Mouse (Mus musculus) intestine, embryonic 16.5 days (tissue): ENCODE measurements around the gene 3110082I17Rik. TPM values are rescaled to one million over a fixed set of nuclear protein-coding genes. Genes with fewer than 3 reads are reported as not detected.

Experiments
- ATAC-seq: fragments of 200-750 bp; cut with Nextera tagmentation; 2 replicates; pipeline ENCODE4 v1.8.0; 2017; ENCODE audit warnings: moderate TSS enrichment, moderate library complexity
- H3K27ac ChIP-seq: fragments of 300-500 bp; sonication (generic); 2 replicates; pipeline ENCODE4 v1.5.1; 2014; ENCODE audit warnings: mild to moderate bottlenecking, low read length
- H3K27me3 ChIP-seq: fragments of 300-500 bp; sonication (generic); replicated peaks from 2 replicates; pipeline ENCODE4 v1.6.1; 2014; ENCODE audit warnings: low read length, control low read depth, mixed read lengths; ENCODE audit not compliant: control insufficient read depth, insufficient read depth
- H3K36me3 ChIP-seq: fragments of 300-500 bp; sonication (generic); 2 replicates; pipeline ENCODE4 v1.6.1; 2014; ENCODE audit warnings: low read length, control low read depth; ENCODE audit not compliant: control insufficient read depth, insufficient read depth
- H3K4me1 ChIP-seq: fragments of 300-500 bp; sonication (generic); 2 replicates; pipeline ENCODE4 v1.6.1; 2014; ENCODE audit warnings: low read length, control low read depth, mixed read lengths; ENCODE audit not compliant: control insufficient read depth, insufficient read depth
- H3K4me2 ChIP-seq: fragments of 300-500 bp; sonication (generic); 2 replicates; pipeline ENCODE4 v1.6.1; 2014; ENCODE audit warnings: low read depth, low read length, control low read depth
- H3K4me3 ChIP-seq: fragments of 300-500 bp; sonication (generic); 2 replicates; pipeline ENCODE4 v1.5.1; 2014; ENCODE audit warnings: mild to moderate bottlenecking, low read length
- H3K9ac ChIP-seq: fragments of 300-500 bp; sonication (generic); 2 replicates; pipeline ENCODE4 v1.6.1; 2014; ENCODE audit warnings: low read depth, low read length
- H3K9me3 ChIP-seq: fragments of 300-500 bp; sonication (generic); 2 replicates; pipeline ENCODE4 v1.6.1; 2016; ENCODE audit warnings: low read length, control low read depth; ENCODE audit not compliant: control insufficient read depth
- WGBS: fragments of 180-500 bp; shearing (Covaris S2); extraction: QIAGEN DNeasy Blood & Tissue Kit; methylation state at CpG from one replicate; pipeline ENCODE4 v1.1.7; 2014; 5-methylcytosine and 5-hydroxymethylcytosine counted together
- microRNA counts: library from miRNA; unstranded; fragments of <30 nt; microRNA quantifications from one replicate; lab custom pipeline; 2016
- microRNA-seq: library from miRNA; unstranded; fragments of <30 nt; microRNA quantifications from one replicate; pipeline ENCODE4, GENCODE M21; 2016
- polyA plus RNA-seq: library from polyadenylated mRNA; unstranded; fragments of >200 nt; fragmentation: Nextera tagmentation; extraction: Ambion mirVana; gene quantifications from 2 replicates; pipeline ENCODE4 v1.2.1, GENCODE M21; 2015

Gene 3110082I17Rik
- polyA plus RNA-seq, 1 experiment from 2014 or later, result 35.5 TPM

GRCm38 (mm10) chr5:139314941-139315642, 145.2 kb downstream of the 3110082I17Rik start:
- Histone ChIP-seq H3K9ac (0 out of 2 replicates have a peak overlapping the region, but pooled peaks have one; percentile 12), H3K9me3 (no peaks in the 10 kb centered on the region), H3K4me2 (no peak overlapping the region), H3K27me3 (no peaks in the 10 kb centered on the region), H3K36me3 (no peaks in the 10 kb centered on the region), H3K4me3 (no peak overlapping the region), H3K27ac (peak overlapping the region; percentile 45; the same call in 1 of the 2 replicates), H3K4me1 (peaks cover 29% of the 10 kb centered on the region)
- ATAC-seq, result no peak
- WGBS, result 77% methylated on average over 12 of the region's 12 CpGs

- Histone ChIP-seq H3K36me3 (no peaks in the 10 kb centered on the region), H3K9ac (no peak overlapping the region), H3K4me1 (peaks cover 23% of the 10 kb centered on the region), H3K27ac (no peak overlapping the region), H3K9me3 (no peaks in the 10 kb centered on the region), H3K27me3 (no peaks in the 10 kb centered on the region), H3K4me3 (no peak overlapping the region), H3K4me2 (no peak overlapping the region)
- WGBS, result 67% methylated on average over 9 of the region's 9 CpGs
- no peak for ATAC-seq
Measured at GRCm38 (mm10) chr5:139313536-139313935, 146.8 kb downstream of the 3110082I17Rik start.

GRCm38 (mm10) chr5:139311822-139312221, 148.5 kb downstream of the 3110082I17Rik start:
- Histone ChIP-seq H3K27me3 (no peaks in the 10 kb centered on the region), H3K27ac (no peak overlapping the region), H3K4me2 (no peak overlapping the region), H3K4me3 (no peak overlapping the region), H3K4me1 (peaks cover 14% of the 10 kb centered on the region), H3K9ac (no peak overlapping the region), H3K36me3 (no peaks in the 10 kb centered on the region), H3K9me3 (no peaks in the 10 kb centered on the region)
- WGBS, result 88% methylated on average over 9 of the region's 9 CpGs
- ATAC-seq, result no peak

GRCm38 (mm10) chr5:139310477-139310876, 149.8 kb downstream of the 3110082I17Rik start:
- WGBS, result 87% methylated on average over 4 of the region's 4 CpGs
- ATAC-seq, result no peak
- no peaks in the 10 kb centered on the region for H3K36me3 ChIP-seq

GRCm38 (mm10) chr5:139309946-139310345, 150.4 kb downstream of the 3110082I17Rik start:
- Histone ChIP-seq H3K36me3 (no peaks in the 10 kb centered on the region), H3K4me2 (no peak overlapping the region), H3K9me3 (no peaks in the 10 kb centered on the region), H3K27me3 (no peaks in the 10 kb centered on the region), H3K4me3 (no peak overlapping the region), H3K9ac (no peak overlapping the region), H3K4me1 (peaks cover 8% of the 10 kb centered on the region), H3K27ac (no peak overlapping the region)
- 64% methylated on average over 3 of the region's 3 CpGs for WGBS
- 0 out of 2 replicates have a peak, but pooled peaks have one; percentile 39 for ATAC-seq

More at GRCm38 (mm10) chr5:139310477-139310876, 149.8 kb downstream of the 3110082I17Rik start:
- peaks cover 11% of the 10 kb centered on the region for H3K4me1 ChIP-seq
- H3K4me2 ChIP-seq, result no peak overlapping the region
- no peak overlapping the region for H3K4me3 ChIP-seq
- H3K9ac ChIP-seq, result no peak overlapping the region
- no peaks in the 10 kb centered on the region for H3K9me3 ChIP-seq
- no peak overlapping the region for H3K27ac ChIP-seq
- no peaks in the 10 kb centered on the region for H3K27me3 ChIP-seq

MicroRNA genes within 50 kb of the gene (microRNA counts, 519-probe panel; counts per million panel counts)
- microRNA mmu-miR-339-3p (lab: Ali Mortazavi, UCI), result 35.7 counts per million
- microRNA mmu-miR-339-5p (lab: Ali Mortazavi, UCI), result 35.7 counts per million

Small RNAs within 50 kb of the gene (microRNA-seq; reads per million reads assigned to microRNA genes)
- 437 reads per million, percentile 66 among the genes with 10 or more reads in this experiment for gene Mir339

Other genes with a start within 250 kb of the 3110082I17Rik start
- 136 and 143 TPM in 2 replicates for gene Get4, start 208.2 kb downstream of the 3110082I17Rik start, polyA plus RNA-seq
- 5.3 and 6.3 TPM in 2 replicates for gene Adap1, start 134.9 kb downstream of the 3110082I17Rik start, polyA plus RNA-seq
- 183 and 195 TPM in 2 replicates for gene Cox19, start 109.1 kb downstream of the 3110082I17Rik start, polyA plus RNA-seq
- 33.9 and 44.0 TPM in 2 replicates for gene Cyp2w1, start 107.9 kb downstream of the 3110082I17Rik start, polyA plus RNA-seq
- gene Gpr146, start 82.8 kb downstream of the 3110082I17Rik start, polyA plus RNA-seq, result 2.3 and 2.5 TPM in 2 replicates
- 0.87 and 1.0 TPM in 2 replicates for gene C130050O18Rik, start 55.2 kb downstream of the 3110082I17Rik start, polyA plus RNA-seq
- 1.1 and 1.5 TPM in 2 replicates for gene Gper1, start 37.4 kb downstream of the 3110082I17Rik start, polyA plus RNA-seq
- 7.1 and 7.2 TPM in 2 replicates for gene Zfand2a, start 24.0 kb upstream of the 3110082I17Rik start, polyA plus RNA-seq
- not detected in 2 replicates for gene Uncx, start 83.0 kb upstream of the 3110082I17Rik start, polyA plus RNA-seq